Mouse (Mus musculus): ENCODE results near the gene Clec4n. TPM values are rescaled to one million over a fixed set of nuclear protein-coding genes. Genes with fewer than 3 reads are reported as not detected.
"Not testable (repeated sequence)": the region's sequence is repeated elsewhere in the genome, so short reads cannot be mapped to it uniquely, and the experiment has no call there.

The Clec4n gene
- total RNA-seq, 1 experiment from 2014 or later = 29.6 TPM

- no peak for ATAC-seq (ENCODE audit: extremely low read depth, insufficient number of reproducible peaks, low FRiP score, poor library complexity, severe bottlenecking)
Measured at GRCm38 (mm10) chr6:123286311-123286710, 56.7 kb downstream of the Clec4n start.

GRCm38 (mm10) chr6:123288931-123289330 is 59.3 kb downstream of the Clec4n start:
- no peak for ATAC-seq (ENCODE audit: extremely low read depth, insufficient number of reproducible peaks, low FRiP score, poor library complexity, severe bottlenecking)

- ATAC-seq (ENCODE audit: extremely low read depth, insufficient number of reproducible peaks, low FRiP score, poor library complexity, severe bottlenecking) = peak; percentile 98
Measured at GRCm38 (mm10) chr6:123289753-123290152, 60.1 kb downstream of the Clec4n start, which contains the start of gene Clec4e. Gene Clec4e (minus strand): TSS chr6:123289870.

- ATAC-seq (ENCODE audit: extremely low read depth, insufficient number of reproducible peaks, low FRiP score, poor library complexity, severe bottlenecking) = no peak
Measured at GRCm38 (mm10) chr6:123292751-123293400, 63.2 kb downstream of the Clec4n start.

- ATAC-seq (ENCODE audit: extremely low read depth, insufficient number of reproducible peaks, low FRiP score, poor library complexity, severe bottlenecking) = not testable (repeated sequence)
Measured at GRCm38 (mm10) chr6:123293509-123293908, 63.9 kb downstream of the Clec4n start.

Other genes starting within 250 kb of the Clec4n start
- 1.2 and 3.1 TPM in 2 replicates for gene Clec4a4, start 239.5 kb upstream of the Clec4n start, total RNA-seq (2017)
- not detected in 2 replicates for gene Clec4b1, start 179.9 kb upstream of the Clec4n start, total RNA-seq (2017)
- 37.0 and 44.0 TPM in 2 replicates for gene Clec4a2, start 123.4 kb upstream of the Clec4n start, total RNA-seq (2017)
- gene Clec4b2, start 57.0 kb upstream of the Clec4n start, total RNA-seq (2017) = 0.58 and 2.1 TPM in 2 replicates
- gene Clec4d, start 32.3 kb downstream of the Clec4n start, total RNA-seq (2017) = 512 and 520 TPM in 2 replicates
- gene Clec4e, start 60.0 kb downstream of the Clec4n start, total RNA-seq (2017) = 180 and 189 TPM in 2 replicates
- gene Vmn2r19, start 78.5 kb downstream of the Clec4n start, total RNA-seq (2017) = not detected in 2 replicates
- not detected in 2 replicates for gene Vmn2r20, start 188.3 kb downstream of the Clec4n start, total RNA-seq (2017)